Mouse (Mus musculus): ENCODE measurements around the gene Klhl29. TPM values are rescaled to one million over a fixed set of nuclear protein-coding genes. Genes with fewer than 3 reads are reported as not detected.

Gene Klhl29
- polyA plus RNA-seq, 1 experiment: 1.1 TPM

- Histone ChIP-seq H3K27ac (ENCODE audit: control insufficient read depth, insufficient read depth, low read depth, low read length) (no peak overlapping the region), H3K4me1 (ENCODE audit: control insufficient read depth, insufficient read depth, low read length) (no peaks in the 10 kb centered on the region), H3K27me3 (ENCODE audit: control insufficient read depth, insufficient read depth, low read length) (no peaks in the 10 kb centered on the region), H3K36me3 (ENCODE audit: control insufficient read depth, insufficient read depth, low read length) (no peaks in the 10 kb centered on the region), H3K4me3 (ENCODE audit: control insufficient read depth, low read depth, low read length) (no peak overlapping the region)
- TF ChIP-seq POLR2A (IDR thresholded peaks at IDR 0.05; ENCODE audit: control insufficient read depth, low read depth, low read length) (no peak), CTCF (IDR thresholded peaks at IDR 0.05; ENCODE audit: control insufficient read depth, insufficient read depth, insufficient replicate concordance, low read depth, low read length) (no peak)
These were observed 274.0 kb downstream of the Klhl29 start for GRCm38 (mm10) chr12:5101411-5102024.

- Histone ChIP-seq H3K4me1 (ENCODE audit: control insufficient read depth, insufficient read depth, low read length) (no peaks in the 10 kb centered on the region), H3K27me3 (ENCODE audit: control insufficient read depth, insufficient read depth, low read length) (no peaks in the 10 kb centered on the region), H3K36me3 (ENCODE audit: control insufficient read depth, insufficient read depth, low read length) (no peaks in the 10 kb centered on the region), H3K4me3 (ENCODE audit: control insufficient read depth, low read depth, low read length) (no peak overlapping the region), H3K27ac (ENCODE audit: control insufficient read depth, insufficient read depth, low read depth, low read length) (no peak overlapping the region)
- TF ChIP-seq POLR2A (IDR thresholded peaks at IDR 0.05; ENCODE audit: control insufficient read depth, low read depth, low read length) (no peak), CTCF (IDR thresholded peaks at IDR 0.05; ENCODE audit: control insufficient read depth, insufficient read depth, insufficient replicate concordance, low read depth, low read length) (no peak)
These were observed 275.9 kb downstream of the Klhl29 start for GRCm38 (mm10) chr12:5099572-5099971.

GRCm38 (mm10) chr12:5088639-5089038 is 286.8 kb downstream of the Klhl29 start:
- Histone ChIP-seq H3K27ac (ENCODE audit: control insufficient read depth, insufficient read depth, low read depth, low read length) (no peak overlapping the region), H3K36me3 (ENCODE audit: control insufficient read depth, insufficient read depth, low read length) (no peaks in the 10 kb centered on the region), H3K27me3 (ENCODE audit: control insufficient read depth, insufficient read depth, low read length) (no peaks in the 10 kb centered on the region), H3K4me3 (ENCODE audit: control insufficient read depth, low read depth, low read length) (no peak overlapping the region), H3K4me1 (ENCODE audit: control insufficient read depth, insufficient read depth, low read length) (no peaks in the 10 kb centered on the region)
- no peak for TF ChIP-seq CTCF (IDR thresholded peaks at IDR 0.05; ENCODE audit: control insufficient read depth, insufficient read depth, insufficient replicate concordance, low read depth, low read length)
- no peak for TF ChIP-seq POLR2A (IDR thresholded peaks at IDR 0.05; ENCODE audit: control insufficient read depth, low read depth, low read length)

- H3K4me1 ChIP-seq (ENCODE audit: control insufficient read depth, insufficient read depth, low read length): no peaks in the 10 kb centered on the region
- TF ChIP-seq CTCF (IDR thresholded peaks at IDR 0.05; ENCODE audit: control insufficient read depth, insufficient read depth, insufficient replicate concordance, low read depth, low read length): no peak
- TF ChIP-seq POLR2A (IDR thresholded peaks at IDR 0.05; ENCODE audit: control insufficient read depth, low read depth, low read length): no peak
- no peak overlapping the region for H3K4me3 ChIP-seq (ENCODE audit: control insufficient read depth, low read depth, low read length)
- H3K27ac ChIP-seq (ENCODE audit: control insufficient read depth, insufficient read depth, low read depth, low read length): no peak overlapping the region
- H3K36me3 ChIP-seq (ENCODE audit: control insufficient read depth, insufficient read depth, low read length): no peaks in the 10 kb centered on the region
- H3K27me3 ChIP-seq (ENCODE audit: control insufficient read depth, insufficient read depth, low read length): no peaks in the 10 kb centered on the region
These were observed 287.5 kb downstream of the Klhl29 start for GRCm38 (mm10) chr12:5087787-5088519.

- H3K4me3 ChIP-seq (ENCODE audit: control insufficient read depth, low read depth, low read length): no peak overlapping the region
- no peaks in the 10 kb centered on the region for H3K36me3 ChIP-seq (ENCODE audit: control insufficient read depth, insufficient read depth, low read length)
- H3K27ac ChIP-seq (ENCODE audit: control insufficient read depth, insufficient read depth, low read depth, low read length): no peak overlapping the region
- TF ChIP-seq CTCF (IDR thresholded peaks at IDR 0.05; ENCODE audit: control insufficient read depth, insufficient read depth, insufficient replicate concordance, low read depth, low read length) (no peak), POLR2A (IDR thresholded peaks at IDR 0.05; ENCODE audit: control insufficient read depth, low read depth, low read length) (no peak)
- peaks cover 2% of the 10 kb centered on the region; the same call in 1 of the 2 replicates for H3K4me1 ChIP-seq (ENCODE audit: control insufficient read depth, insufficient read depth, low read length)
- H3K27me3 ChIP-seq (ENCODE audit: control insufficient read depth, insufficient read depth, low read length): no peaks in the 10 kb centered on the region
These were observed 290.8 kb downstream of the Klhl29 start for GRCm38 (mm10) chr12:5084714-5085113.

GRCm38 (mm10) chr12:5081480-5081879 is 294.0 kb downstream of the Klhl29 start:
- H3K36me3 ChIP-seq (ENCODE audit: control insufficient read depth, insufficient read depth, low read length): no peaks in the 10 kb centered on the region

GRCm38 (mm10) chr12:5073191-5073590 is 302.3 kb downstream of the Klhl29 start:
- Histone ChIP-seq H3K36me3 (ENCODE audit: control insufficient read depth, insufficient read depth, low read length) (no peaks in the 10 kb centered on the region), H3K4me3 (ENCODE audit: control insufficient read depth, low read depth, low read length) (no peak overlapping the region), H3K27me3 (ENCODE audit: control insufficient read depth, insufficient read depth, low read length) (no peaks in the 10 kb centered on the region), H3K27ac (ENCODE audit: control insufficient read depth, insufficient read depth, low read depth, low read length) (no peak overlapping the region), H3K4me1 (ENCODE audit: control insufficient read depth, insufficient read depth, low read length) (no peaks in the 10 kb centered on the region)
- TF ChIP-seq POLR2A (IDR thresholded peaks at IDR 0.05; ENCODE audit: control insufficient read depth, low read depth, low read length) (no peak), CTCF (IDR thresholded peaks at IDR 0.05; ENCODE audit: control insufficient read depth, insufficient read depth, insufficient replicate concordance, low read depth, low read length) (no peak)

More at GRCm38 (mm10) chr12:5081480-5081879, 294.0 kb downstream of the Klhl29 start:
- peaks cover 2% of the 10 kb centered on the region; the same call in 1 of the 2 replicates for H3K4me1 ChIP-seq (ENCODE audit: control insufficient read depth, insufficient read depth, low read length)
- no peak overlapping the region for H3K27ac ChIP-seq (ENCODE audit: control insufficient read depth, insufficient read depth, low read depth, low read length)
- H3K27me3 ChIP-seq (ENCODE audit: control insufficient read depth, insufficient read depth, low read length): no peaks in the 10 kb centered on the region
- TF ChIP-seq POLR2A (IDR thresholded peaks at IDR 0.05; ENCODE audit: control insufficient read depth, low read depth, low read length): no peak
- no peak for TF ChIP-seq CTCF (IDR thresholded peaks at IDR 0.05; ENCODE audit: control insufficient read depth, insufficient read depth, insufficient replicate concordance, low read depth, low read length)
- H3K4me3 ChIP-seq (ENCODE audit: control insufficient read depth, low read depth, low read length): no peak overlapping the region

Data from testis, adult 2 months (tissue).